Mouse (Mus musculus) forebrain, embryonic 10.5 days (tissue): ENCODE measurements around the gene Rasl11b. TPM values are rescaled to one million over a fixed set of nuclear protein-coding genes. Genes with fewer than 3 reads are reported as not detected.

Experiments used
- DNase-seq: peaks from one replicate; pipeline ENCODE4 v3.0.0-alpha.2; 2017; ENCODE audit warnings: low spot score; ENCODE audit errors: extremely low spot score
- H3K27ac ChIP-seq: fragments of 300-500 bp; sonication (generic); 2 replicates; pipeline ENCODE4 v1.5.1; 2016; ENCODE audit warnings: mild to moderate bottlenecking
- H3K27me3 ChIP-seq: fragments of 300-500 bp; sonication (generic); 2 replicates; pipeline ENCODE4 v1.6.1; 2016; ENCODE audit warnings: mild to moderate bottlenecking; ENCODE audit not compliant: poor library complexity, severe bottlenecking
- H3K36me3 ChIP-seq: fragments of 300-500 bp; sonication (generic); replicated peaks from 2 replicates; pipeline ENCODE4 v1.6.1; 2016; ENCODE audit warnings: mild to moderate bottlenecking, moderate library complexity
- H3K4me1 ChIP-seq: fragments of 300-500 bp; sonication (generic); 2 replicates; pipeline ENCODE4 v1.6.1; 2016
- H3K4me3 ChIP-seq: fragments of 300-500 bp; sonication (generic); 2 replicates; pipeline ENCODE4 v1.5.1; 2016; ENCODE audit warnings: mild to moderate bottlenecking, moderate library complexity
- H3K9me3 ChIP-seq: fragments of 300-500 bp; sonication (generic); 2 replicates; pipeline ENCODE4 v1.6.1; 2016; ENCODE audit warnings: mild to moderate bottlenecking, moderate library complexity
- WGBS: fragments of 180-500 bp; shearing (Covaris S2); methylation state at CpG from one replicate; pipeline ENCODE4 v1.1.7; 2016; 5-methylcytosine and 5-hydroxymethylcytosine counted together
- polyA plus RNA-seq: library from polyadenylated mRNA; unstranded; fragments of >200 nt; fragmentation: Nextera tagmentation; extraction: Ambion mirVana; gene quantifications from 2 replicates; pipeline ENCODE4 v1.2.1, GENCODE M21; 2016

Gene Rasl11b
- polyA plus RNA-seq, 1 experiment from 2014 or later, result 27.5 TPM

- Histone ChIP-seq H3K36me3 (no peaks in the 10 kb centered on the region), H3K4me3 (no peak overlapping the region), H3K27me3 (no peaks in the 10 kb centered on the region), H3K4me1 (peaks cover 41% of the 10 kb centered on the region), H3K27ac (no peak overlapping the region; the same call in 1 of the 2 replicates), H3K9me3 (no peaks in the 10 kb centered on the region)
- WGBS, result 76% methylated on average over 4 of the region's 4 CpGs
- no peak for DNase-seq
Observed at GRCm38 (mm10) chr5:74246453-74246852, 51.4 kb downstream of the Rasl11b start.

- Histone ChIP-seq H3K27ac (no peak overlapping the region; the same call in 1 of the 2 replicates), H3K9me3 (no peaks in the 10 kb centered on the region), H3K27me3 (no peaks in the 10 kb centered on the region), H3K4me1 (peaks cover 36% of the 10 kb centered on the region), H3K36me3 (no peaks in the 10 kb centered on the region), H3K4me3 (no peak overlapping the region)
- DNase-seq, result no peak
- 86% methylated on average over 3 of the region's 3 CpGs for WGBS
Observed at GRCm38 (mm10) chr5:74246971-74247370, 51.9 kb downstream of the Rasl11b start.

Other genes with a start within 250 kb of the Rasl11b start
- 35.6 and 36.8 TPM in 2 replicates for gene Usp46, start 126.9 kb upstream of the Rasl11b start, polyA plus RNA-seq